Mouse (Mus musculus) heart, postnatal 0 days (tissue): Measurements from ENCODE around the gene Arl14. TPM values are rescaled to one million over a fixed set of nuclear protein-coding genes. Genes with fewer than 3 reads are reported as not detected.

ENCODE experiments used
- ATAC-seq: fragments of 200-750 bp; cut with Nextera tagmentation; 2 replicates; pipeline ENCODE4 v1.8.0; 2017; ENCODE audit warnings: low read depth, moderate number of reproducible peaks, moderate library complexity; ENCODE audit not compliant: insufficient read depth
- DNase-seq: peaks from one replicate; pipeline ENCODE4 v3.0.0-alpha.2; 2016; ENCODE audit warnings: low spot score
- H3K27ac ChIP-seq: fragments of 300-500 bp; sonication (generic); 2 replicates; pipeline ENCODE4 v1.5.1; 2014; ENCODE audit warnings: low read depth, mild to moderate bottlenecking
- H3K27me3 ChIP-seq: fragments of 300-500 bp; sonication (generic); 2 replicates; pipeline ENCODE4 v1.6.1; 2014; ENCODE audit warnings: low read length, mixed read lengths; ENCODE audit not compliant: control insufficient read depth, insufficient read depth
- H3K36me3 ChIP-seq: fragments of 300-500 bp; sonication (generic); replicated peaks from 2 replicates; pipeline ENCODE4 v1.6.1; 2014; ENCODE audit warnings: low read length, mixed read lengths; ENCODE audit not compliant: control insufficient read depth, insufficient read depth
- H3K4me1 ChIP-seq: fragments of 300-500 bp; sonication (generic); 2 replicates; pipeline ENCODE4 v1.6.1; 2014; ENCODE audit warnings: antibody characterized with exemption; ENCODE audit not compliant: control insufficient read depth, insufficient read depth
- H3K4me2 ChIP-seq: fragments of 300-500 bp; sonication (generic); 2 replicates; pipeline ENCODE4 v1.6.1; 2014; ENCODE audit warnings: low read depth, mild to moderate bottlenecking, low read length, moderate library complexity
- H3K4me3 ChIP-seq: fragments of 300-500 bp; sonication (generic); 2 replicates; pipeline ENCODE4 v1.5.1; 2014; ENCODE audit warnings: low read depth, low read length
- H3K9ac ChIP-seq: fragments of 300-500 bp; sonication (generic); replicated peaks from 2 replicates; pipeline ENCODE4 v1.6.1; 2014; ENCODE audit warnings: low read depth, low read length, mixed read lengths
- H3K9me3 ChIP-seq: fragments of 300-500 bp; sonication (generic); replicated peaks from 2 replicates; pipeline ENCODE4 v1.6.1; 2016; ENCODE audit warnings: low read length; ENCODE audit not compliant: control insufficient read depth
- CTCF ChIP-seq: IDR thresholded peaks from 2 replicates; pipeline ENCODE4 v1.5.1; 2016; ENCODE audit warnings: antibody characterized with exemption, control low read depth, low read depth
- EP300 ChIP-seq: IDR thresholded peaks from 2 replicates; pipeline ENCODE4 v1.6.1; 2016; ENCODE audit warnings: antibody characterized with exemption, low read depth
- WGBS: fragments of 180-500 bp; shearing (Covaris S2); extraction: QIAGEN DNeasy Blood & Tissue Kit; methylation state at CpG from one replicate; pipeline ENCODE4 v1.1.7; 2014; 5-methylcytosine and 5-hydroxymethylcytosine counted together
- polyA plus RNA-seq: library from polyadenylated mRNA; unstranded; fragments of >200 nt; fragmentation: Nextera tagmentation; extraction: Ambion mirVana; gene quantifications from 2 replicates; pipeline ENCODE4 v1.2.1, GENCODE M21; 2015
- total RNA-seq: library from RNA; depleted of rRNA; stranded (reverse); fragments of >200 nt; gene quantifications from 2 replicates; pipeline ENCODE4 v1.2.3, GENCODE M21; 2014; ENCODE audit warnings: low replicate concordance

Arl14 gene
- total and polyA plus RNA-seq, 2 experiments from 2014 or later = not detected

DNA sequence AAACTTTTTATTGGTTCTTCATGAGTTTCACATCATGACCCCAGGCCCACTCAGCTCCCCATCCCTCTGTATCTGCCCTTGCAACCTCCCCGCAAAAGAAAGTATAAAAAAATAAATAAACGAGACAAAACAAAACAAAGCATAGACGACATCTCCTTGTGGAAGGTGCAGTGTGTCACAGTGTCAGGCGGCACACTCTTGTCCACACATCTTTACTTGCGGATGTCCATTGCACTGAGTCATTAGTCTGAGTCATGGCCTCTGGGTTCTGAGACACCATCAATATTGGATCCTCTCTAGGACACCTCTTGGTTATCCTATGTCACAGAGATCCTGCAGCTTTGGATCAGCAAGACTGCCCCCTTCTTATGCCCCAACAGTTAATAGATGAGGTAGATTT lies 7.7 kb upstream of the Arl14 start:
- DNase-seq = no peak
- TF ChIP-seq EP300 = no peak
- TF ChIP-seq CTCF = no peak
- Histone ChIP-seq H3K27ac (no peak overlapping the region), H3K27me3 (no peaks in the 10 kb centered on the region), H3K4me2 (no peak overlapping the region), H3K36me3 (no peaks in the 10 kb centered on the region), H3K9ac (no peak overlapping the region), H3K4me3 (no peak overlapping the region), H3K9me3 (0 out of 2 replicates have a peak, but pooled peaks cover 3% of the 10 kb centered on the region), H3K4me1 (no peaks in the 10 kb centered on the region)
- no peak for ATAC-seq
- WGBS = 81% methylated on average over 5 of the region's 5 CpGs

DNA sequence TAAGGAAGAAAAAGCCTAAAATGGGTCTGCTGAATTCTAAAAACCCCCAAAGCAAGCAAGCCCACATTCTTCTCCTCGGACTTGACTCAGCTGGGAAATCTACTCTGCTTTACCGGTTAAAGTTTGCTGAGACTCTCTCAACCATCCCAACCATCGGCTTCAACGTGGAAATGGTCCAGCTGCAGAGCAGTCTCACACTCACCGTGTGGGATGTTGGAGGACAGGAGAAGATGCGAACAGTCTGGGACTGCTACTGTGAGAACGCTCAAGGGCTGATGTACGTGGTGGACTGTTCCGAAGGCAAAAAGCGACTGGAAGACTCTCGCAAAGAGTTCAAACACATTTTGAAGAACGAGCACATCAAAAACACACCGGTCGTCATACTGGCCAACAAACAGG lies 282 bp downstream of the Arl14 start:
- no peak overlapping the region for H3K4me3 ChIP-seq
- H3K4me1 ChIP-seq = peaks cover 14% of the 10 kb centered on the region
- no peak overlapping the region for H3K27ac ChIP-seq
- H3K4me2 ChIP-seq = no peak overlapping the region
- ATAC-seq (no peak), DNase-seq (no peak)
- WGBS = 88% methylated on average over 14 of the region's 14 CpGs
- no peak overlapping the region for H3K9ac ChIP-seq
- H3K9me3 ChIP-seq = 0 out of 2 replicates have a peak, but pooled peaks cover 3% of the 10 kb centered on the region
- no peaks in the 10 kb centered on the region for H3K36me3 ChIP-seq
- H3K27me3 ChIP-seq = no peaks in the 10 kb centered on the region
- TF ChIP-seq EP300 (no peak), CTCF (no peak)

DNA sequence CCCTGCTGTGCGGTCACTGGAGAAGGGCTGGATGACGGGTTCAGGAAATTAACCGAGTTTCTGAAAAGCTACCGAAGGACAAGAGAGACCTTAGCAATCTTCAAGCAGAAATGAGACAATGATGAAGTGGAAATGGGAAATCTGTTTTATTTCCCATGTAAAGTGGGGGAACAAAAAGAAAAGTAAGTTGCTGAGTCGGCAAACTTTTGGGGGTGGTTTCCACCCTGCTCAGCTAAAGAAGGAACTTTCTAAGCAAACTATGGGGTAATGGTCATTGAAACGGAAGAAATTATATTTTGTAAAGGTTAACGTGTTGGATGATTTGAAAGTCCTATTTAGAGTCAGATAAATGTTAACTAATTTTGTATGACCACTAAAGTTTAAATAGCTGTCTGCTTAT lies 768 bp downstream of the Arl14 start:
- 0 out of 2 replicates have a peak, but pooled peaks cover 2% of the 10 kb centered on the region for H3K9me3 ChIP-seq
- TF ChIP-seq CTCF (no peak), EP300 (no peak)
- no peak overlapping the region for H3K9ac ChIP-seq
- DNase-seq (no peak), ATAC-seq (no peak)
- no peak overlapping the region for H3K27ac ChIP-seq
- WGBS = 88% methylated on average over 7 of the region's 7 CpGs
- no peak overlapping the region for H3K4me2 ChIP-seq
- no peak overlapping the region for H3K4me3 ChIP-seq
- H3K36me3 ChIP-seq = no peaks in the 10 kb centered on the region
- H3K4me1 ChIP-seq = peaks cover 14% of the 10 kb centered on the region
- no peaks in the 10 kb centered on the region for H3K27me3 ChIP-seq

DNA sequence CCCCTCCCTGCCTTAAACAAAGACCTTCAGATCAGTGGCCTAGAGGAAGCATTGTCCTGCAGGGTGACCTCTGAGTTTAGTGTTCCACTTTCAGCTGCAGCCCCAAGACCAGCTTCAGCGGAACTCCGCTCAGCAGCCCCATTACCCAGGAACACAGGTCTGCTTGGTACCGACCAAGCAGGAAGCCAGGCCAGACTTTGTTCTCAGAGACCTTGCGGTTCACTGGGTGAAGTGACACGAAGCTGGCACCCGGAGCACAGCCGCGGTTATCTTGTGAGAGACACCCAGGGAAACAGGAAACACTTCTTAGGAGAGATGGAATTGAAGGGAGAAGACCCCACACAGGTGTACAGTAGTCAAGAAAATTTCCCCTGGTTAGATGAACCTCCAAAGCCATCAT lies 1.4 kb downstream of the Arl14 start:
- no peak overlapping the region for H3K27ac ChIP-seq
- H3K9ac ChIP-seq = no peak overlapping the region
- H3K4me2 ChIP-seq = no peak overlapping the region
- peaks cover 14% of the 10 kb centered on the region for H3K4me1 ChIP-seq
- ATAC-seq (no peak), DNase-seq (no peak)
- WGBS = 73% methylated on average over 8 of the region's 8 CpGs
- H3K4me3 ChIP-seq = no peak overlapping the region
- no peaks in the 10 kb centered on the region for H3K27me3 ChIP-seq
- TF ChIP-seq CTCF (no peak), EP300 (no peak)
- no peaks in the 10 kb centered on the region for H3K36me3 ChIP-seq
- H3K9me3 ChIP-seq = no peaks in the 10 kb centered on the region

DNA sequence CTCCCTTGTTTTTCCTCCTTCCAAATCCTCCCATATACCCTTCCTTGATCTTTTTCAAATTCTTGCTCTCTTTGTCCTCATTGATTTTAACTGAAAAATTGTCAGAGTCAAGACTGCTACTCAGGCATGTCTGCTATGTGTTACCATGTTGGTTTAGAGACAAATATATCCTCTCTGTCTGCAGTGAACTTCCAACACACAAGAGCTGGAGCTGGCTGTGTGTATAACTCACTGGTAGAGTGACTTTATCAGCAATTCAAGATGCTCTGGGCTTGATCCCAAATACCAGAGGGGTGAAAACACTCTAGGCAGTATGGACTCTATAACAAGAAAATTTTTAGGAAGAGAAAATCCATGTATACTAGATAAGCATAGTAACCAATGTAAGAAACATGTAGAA lies 2.8 kb downstream of the Arl14 start:
- Histone ChIP-seq H3K27ac (peak overlapping the region; percentile 61), H3K36me3 (no peaks in the 10 kb centered on the region), H3K9me3 (no peaks in the 10 kb centered on the region), H3K4me3 (no peak overlapping the region), H3K4me2 (no peak overlapping the region), H3K9ac (no peak overlapping the region), H3K27me3 (no peaks in the 10 kb centered on the region), H3K4me1 (peaks cover 14% of the 10 kb centered on the region)
- ATAC-seq = no peak; the same call in 1 of the 2 replicates
- TF ChIP-seq CTCF (no peak), EP300 (no peak)
- peak; percentile 56 for DNase-seq

DNA sequence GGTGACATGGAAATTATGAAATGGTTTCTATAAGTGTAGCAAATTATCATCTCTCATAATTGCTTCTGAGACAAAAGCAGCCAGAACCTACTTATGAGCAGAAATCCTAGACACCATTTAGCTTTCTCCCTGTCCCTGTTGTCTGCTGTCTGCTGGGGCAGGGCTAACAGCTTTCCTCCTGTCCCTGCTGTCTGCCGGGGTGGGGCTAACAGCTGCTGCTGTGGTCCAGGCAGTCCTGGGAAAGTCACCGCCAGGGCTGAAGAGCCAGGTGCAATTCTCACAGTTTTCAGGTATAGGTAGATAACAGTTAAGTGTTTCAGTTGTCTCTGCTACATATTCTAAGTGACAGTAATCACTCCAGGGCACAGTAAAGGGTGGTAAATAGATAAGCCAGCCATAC lies 4.3 kb downstream of the Arl14 start:
- H3K4me3 ChIP-seq = no peak overlapping the region
- H3K4me2 ChIP-seq = no peak overlapping the region
- peaks cover 14% of the 10 kb centered on the region for H3K4me1 ChIP-seq
- WGBS = 40% methylated on average over 2 of the region's 2 CpGs
- DNase-seq (no peak), ATAC-seq (no peak)
- no peak overlapping the region for H3K27ac ChIP-seq
- no peaks in the 10 kb centered on the region for H3K27me3 ChIP-seq
- H3K9me3 ChIP-seq = no peaks in the 10 kb centered on the region
- H3K36me3 ChIP-seq = no peaks in the 10 kb centered on the region
- H3K9ac ChIP-seq = no peak overlapping the region
- TF ChIP-seq EP300 (no peak), CTCF (no peak)
